Mouse (Mus musculus) spleen, adult 2 months (tissue): ENCODE measurements at regions not wholly inside any gene's neighbourhood (a gene's known extent, or its start where the extent isn't known, plus 50 kb on each side); places are given as distances from the start of the nearest gene placed in this dataset.

ENCODE experiments used
- CTCF ChIP-seq: fragments of 200-500 bp; IDR thresholded peaks from 2 replicates; pipeline ENCODE4 v1.5.1; 2011; ENCODE audit warnings: mild to moderate bottlenecking, inconsistent platforms; ENCODE audit not compliant: insufficient read depth, insufficient read length, insufficient replicate concordance; ENCODE audit errors: extremely low read depth
- POLR2A ChIP-seq: fragments of 200-500 bp; IDR thresholded peaks from 2 replicates; pipeline ENCODE4 v1.6.1; 2011; ENCODE audit warnings: low read depth, low read length, inconsistent platforms

- TF ChIP-seq CTCF (no peak), POLR2A (no peak)
Observed at GRCm38 (mm10) chr2:48010308-48010707, 803.6 kb upstream of the Acvr2a start.
